12 mouse cellular contexts compared by ENCODE assay signal in genomic region chr11:81518001-81518955, GRCm38 (mm10).
DNase-seq lines count a peak whose midpoint lies in the region; ATAC-seq and TF ChIP-seq lines count a peak whose summit lies in the region.
"Had no signal": no experiment of that assay in that cellular context is flagged by ENCODE, and none has a peak within 500 bp of the region (broad histone marks: within the 10 kb centered on the region; RNA-seq: fewer than 3 reads in every experiment).

No protein-coding gene starts in this region.

- no peaks in the 10 kb centered on the region for H3K36me3 ChIP-seq in heart, embryonic 14.5 days (ENCODE audit: control insufficient read depth, insufficient read depth, low read length)
- H3K36me3 ChIP-seq in hindbrain, embryonic 13.5 days: no peaks in the 10 kb centered on the region

- no peak for TF ChIP-seq POLR2A in brain, embryonic 14.5 days (IDR thresholded peaks at IDR 0.05; ENCODE audit: borderline replicate concordance, extremely low read depth, insufficient read depth, insufficient read length, poor library complexity, severe bottlenecking)

- no peak overlapping the region for H3K4me3 ChIP-seq in heart, embryonic 14.5 days (ENCODE audit: control insufficient read depth in 1 of 2, insufficient read depth in 1 of 2, low read depth in 1 of 2, low read length in 2 of 2)
- H3K4me3 ChIP-seq in hindbrain, embryonic 13.5 days: no peak overlapping the region

- intact Hi-C loops in left cerebral cortex, postnatal 14 days (cut with DNase I): no loop called here

- no peak for DNase-seq in heart, adult 11 months
- DNase-seq in ES-CJ7 (ENCODE audit: low read depth, low spot score): peak; percentile 17
- peak; percentile 93 for DNase-seq in brain, embryonic 14.5 days (ENCODE audit: low read depth)
- DNase-seq in right cerebral cortex, postnatal 10 days (ENCODE audit: low spot score in 2 of 2): no peak
- no peak for DNase-seq in left cerebral cortex, postnatal 14 days (ENCODE audit: low spot score in 2 of 2)
- DNase-seq: gastrocnemius, postnatal 36 days; liver; thymus, postnatal 14 days had no signal

- H3K27me3 ChIP-seq in heart, embryonic 14.5 days (ENCODE audit: control insufficient read depth, insufficient read depth, low read length): peaks cover 7% of the 10 kb centered on the region; the same call in 1 of the 2 replicates
- peaks cover 6% of the 10 kb centered on the region; the same call in 1 of the 2 replicates for H3K27me3 ChIP-seq in hindbrain, embryonic 13.5 days

- no peak for TF ChIP-seq CTCF in brain, embryonic 14.5 days (IDR thresholded peaks at IDR 0.05; ENCODE audit: borderline replicate concordance, extremely low read depth, insufficient read depth, insufficient read length)

- no peaks in the 10 kb centered on the region for H3K9me3 ChIP-seq in heart, embryonic 14.5 days (ENCODE audit: control insufficient read depth, low read length)
- H3K9me3 ChIP-seq in hindbrain, embryonic 13.5 days: no peaks in the 10 kb centered on the region

- H3K27ac ChIP-seq in heart, embryonic 14.5 days (replicated peaks in 1 of 2; ENCODE audit: control insufficient read depth in 1 of 2, insufficient read depth in 1 of 2, low read depth in 2 of 2, low read length in 2 of 2): no peak overlapping the region
- peak overlapping the region; percentile 58 for H3K27ac ChIP-seq in hindbrain, embryonic 13.5 days

- ATAC-seq in heart, embryonic 14.5 days (ENCODE audit: insufficient number of reproducible peaks, insufficient read depth, low FRiP score, low read depth): no peak
- 0 out of 2 replicates have a peak, but pooled peaks have one; percentile 49 for ATAC-seq in hindbrain, embryonic 13.5 days (ENCODE audit: low FRiP score)
- ATAC-seq: intestine, postnatal 0 days; lung, postnatal 0 days had no signal

- H3K4me2 ChIP-seq in heart, embryonic 14.5 days (ENCODE audit: low read length): peak overlapping the region; percentile 47
- 0 out of 2 replicates have a peak overlapping the region, but pooled peaks have one; percentile 8 for H3K4me2 ChIP-seq in hindbrain, embryonic 13.5 days

- 26% methylated on average over 14 of the region's 14 CpGs for WGBS in heart, embryonic 14.5 days
- WGBS in hindbrain, embryonic 13.5 days: 36% methylated on average over 14 of the region's 14 CpGs

- no peak overlapping the region for H3K9ac ChIP-seq in heart, embryonic 14.5 days (ENCODE audit: low read length)
- H3K9ac ChIP-seq in hindbrain, embryonic 13.5 days: no peak overlapping the region

- H3K4me1 ChIP-seq in heart, embryonic 14.5 days (ENCODE audit: control insufficient read depth in 2 of 2, insufficient read depth in 2 of 2, low read length in 2 of 2): peaks cover 9% of the 10 kb centered on the region in 2 experiments
- H3K4me1 ChIP-seq in hindbrain, embryonic 13.5 days (replicated peaks): peaks cover 38% of the 10 kb centered on the region

Comparison
In these comparisons a context has a peak if more than half of its experiments do, and no peak if none do; other contexts are left out.
1. DNase-seq: peak in ES-CJ7 (single experiment) and brain, embryonic 14.5 days (single experiment); none in heart, adult 11 months (single experiment), right cerebral cortex, postnatal 10 days (0 of 2) and left cerebral cortex, postnatal 14 days (0 of 2).